Mouse (Mus musculus) neural tube, embryonic 12.5 days (tissue): ENCODE results near the gene Nsfl1c. TPM values are rescaled to one million over a fixed set of nuclear protein-coding genes. Genes with fewer than 3 reads are reported as not detected.
A peak's percentile ranks its signal among the peaks of the same experiment; 100 is the strongest.
"Not testable (repeated sequence)": the region's sequence is repeated elsewhere in the genome, so short reads cannot be mapped to it uniquely, and the experiment has no call there.

Experiments used
- ATAC-seq: fragments of 200-750 bp; cut with Nextera tagmentation; 2 replicates; pipeline ENCODE4 v1.8.0; 2017; ENCODE audit warnings: low read depth, mild to moderate bottlenecking, moderate TSS enrichment, moderate library complexity; ENCODE audit not compliant: low FRiP score
- H3K27ac ChIP-seq: fragments of 300-500 bp; sonication (generic); 2 replicates; pipeline ENCODE4 v1.5.1; 2016
- H3K27me3 ChIP-seq: fragments of 300-500 bp; sonication (generic); replicated peaks from 2 replicates; pipeline ENCODE4 v1.6.1; 2016; ENCODE audit warnings: mild to moderate bottlenecking
- H3K36me3 ChIP-seq: fragments of 300-500 bp; sonication (generic); 2 replicates; pipeline ENCODE4 v1.6.1; 2016; ENCODE audit warnings: mild to moderate bottlenecking
- H3K4me1 ChIP-seq: fragments of 300-500 bp; sonication (generic); 2 replicates; pipeline ENCODE4 v1.6.1; 2016
- H3K4me2 ChIP-seq: fragments of 300-500 bp; sonication (generic); replicated peaks from 2 replicates; pipeline ENCODE4 v1.6.1; 2016; ENCODE audit warnings: mild to moderate bottlenecking
- H3K4me3 ChIP-seq: fragments of 300-500 bp; sonication (generic); 2 replicates; pipeline ENCODE4 v1.5.1; 2016
- H3K9ac ChIP-seq: fragments of 300-500 bp; sonication (generic); 2 replicates; pipeline ENCODE4 v1.6.1; 2016; ENCODE audit warnings: mild to moderate bottlenecking
- H3K9me3 ChIP-seq: fragments of 300-500 bp; sonication (generic); 2 replicates; pipeline ENCODE4 v1.6.1; 2016; ENCODE audit warnings: mild to moderate bottlenecking
- WGBS: fragments of 180-500 bp; shearing (Covaris S2); methylation state at CpG from one replicate; pipeline ENCODE4 v1.1.7; 2016; 5-methylcytosine and 5-hydroxymethylcytosine counted together
- polyA plus RNA-seq: library from polyadenylated mRNA; unstranded; fragments of >200 nt; fragmentation: Nextera tagmentation; extraction: Ambion mirVana; gene quantifications from 2 replicates; pipeline ENCODE4 v1.2.1, GENCODE M21; 2016

The Nsfl1c gene
- 252 and 260 TPM in 2 replicates for polyA plus RNA-seq

DNA sequence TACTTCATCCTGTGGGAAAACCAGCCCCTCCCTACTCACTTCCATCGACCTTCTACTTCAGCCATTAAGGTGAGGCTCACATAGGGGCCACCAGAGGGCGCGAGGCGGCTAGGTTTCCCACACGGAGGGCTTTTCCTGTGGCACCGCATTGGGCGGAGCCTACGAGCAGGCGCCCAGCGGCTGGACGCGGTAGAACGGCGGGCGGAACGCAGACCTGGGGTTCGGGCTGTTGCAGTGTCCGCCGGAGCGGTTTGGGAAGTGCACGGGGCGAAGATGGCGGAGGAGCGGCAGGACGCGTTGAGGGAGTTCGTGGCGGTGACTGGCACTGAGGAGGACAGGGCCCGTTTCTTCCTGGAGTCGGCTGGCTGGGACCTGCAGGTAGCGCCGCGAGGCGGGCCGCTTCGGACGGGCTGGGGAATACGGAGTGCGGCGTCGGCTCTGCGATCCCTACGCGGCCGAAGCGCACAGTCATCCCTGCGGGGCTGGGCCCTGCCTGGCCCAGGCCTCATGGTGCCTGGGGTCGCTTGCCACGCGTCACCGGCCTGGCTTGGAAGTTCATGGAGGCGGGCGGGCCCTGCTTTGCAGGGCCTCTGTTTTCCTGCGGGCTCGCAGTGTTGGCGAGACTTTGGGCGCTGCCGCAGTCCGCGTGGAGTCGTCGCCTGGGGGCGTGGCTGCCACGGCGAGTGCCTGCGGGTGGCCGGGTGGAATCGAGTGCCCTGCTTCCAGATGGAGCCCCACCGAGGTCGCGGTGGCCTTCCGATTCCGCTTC is at the start of gene Nsfl1c:
Gene Nsfl1c, plus strand, starts transcription at position 148 of the 769 bp plus-strand sequence.
- Histone ChIP-seq H3K4me3 (peak within 1 kb of the TSS; percentile 98), H3K36me3 (peaks cover 15% of the 10 kb centered on the region), H3K9me3 (no peaks in the 10 kb centered on the region), H3K4me2 (peak within 1 kb of the TSS; percentile 86), H3K27me3 (no peaks in the 10 kb centered on the region), H3K9ac (peak within 1 kb of the TSS; percentile 93), H3K27ac (no peak within 1 kb of the TSS), H3K4me1 (peaks cover 7% of the 10 kb centered on the region)
- peak; percentile 100 for ATAC-seq
- under 1% methylated on average over 73 of the region's 73 CpGs for WGBS

DNA sequence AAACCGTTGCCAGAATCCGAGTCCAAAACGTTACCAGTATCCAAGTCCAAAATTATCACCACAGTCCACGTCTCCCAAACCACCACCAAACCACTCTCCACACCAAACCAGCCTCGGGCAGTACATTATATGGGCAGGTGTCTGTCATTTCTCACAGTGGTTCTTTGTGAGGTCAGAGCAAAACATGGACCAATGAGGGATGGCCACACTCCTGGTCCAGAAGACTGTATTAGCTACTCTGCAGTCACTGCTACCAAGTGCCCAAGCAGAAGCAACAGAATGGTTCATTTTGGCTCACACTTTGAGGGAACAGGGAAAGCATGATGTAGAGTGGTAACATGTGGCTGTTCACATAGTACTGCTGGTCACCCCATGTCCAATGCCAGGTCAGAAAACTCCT is 17.9 kb upstream of the Nsfl1c start, which contains the start of gene 4921509C19Rik:
Gene 4921509C19Rik, minus strand, starts transcription at position 101 of the 400 bp plus-strand sequence.
- H3K4me1 ChIP-seq, H3K27me3 ChIP-seq, ATAC-seq, H3K9me3 ChIP-seq, H3K27ac ChIP-seq, H3K9ac ChIP-seq, H3K4me3 ChIP-seq, H3K36me3 ChIP-seq, H3K4me2 ChIP-seq: not testable (repeated sequence)
- 88% methylated on average over 5 of the region's 5 CpGs for WGBS

DNA sequence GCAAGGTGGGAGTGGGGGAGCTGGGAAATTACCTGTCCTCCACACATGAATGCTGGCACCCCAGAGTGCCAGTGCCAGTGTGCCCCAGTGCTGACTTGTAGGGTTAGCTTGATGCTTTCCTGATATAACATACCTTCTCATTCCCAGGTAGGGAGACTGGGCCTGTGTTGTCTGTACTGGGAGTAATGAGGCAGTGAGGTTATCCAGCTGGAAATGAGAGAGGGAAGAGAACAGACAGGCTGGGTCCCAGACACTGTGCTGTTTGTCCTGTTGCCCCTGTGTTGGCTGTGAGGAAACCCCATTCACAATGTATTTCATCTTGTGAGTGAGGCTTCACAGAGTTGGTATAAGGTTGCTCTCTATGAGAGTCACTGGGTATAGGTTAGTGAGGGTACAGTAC is 7.5 kb upstream of the Nsfl1c start:
- Histone ChIP-seq H3K27ac (no peak overlapping the region), H3K4me2 (no peak overlapping the region), H3K36me3 (no peaks in the 10 kb centered on the region), H3K9ac (no peak overlapping the region), H3K9me3 (no peaks in the 10 kb centered on the region), H3K27me3 (no peaks in the 10 kb centered on the region), H3K4me3 (no peak overlapping the region), H3K4me1 (no peaks in the 10 kb centered on the region)
- ATAC-seq, result no peak

DNA sequence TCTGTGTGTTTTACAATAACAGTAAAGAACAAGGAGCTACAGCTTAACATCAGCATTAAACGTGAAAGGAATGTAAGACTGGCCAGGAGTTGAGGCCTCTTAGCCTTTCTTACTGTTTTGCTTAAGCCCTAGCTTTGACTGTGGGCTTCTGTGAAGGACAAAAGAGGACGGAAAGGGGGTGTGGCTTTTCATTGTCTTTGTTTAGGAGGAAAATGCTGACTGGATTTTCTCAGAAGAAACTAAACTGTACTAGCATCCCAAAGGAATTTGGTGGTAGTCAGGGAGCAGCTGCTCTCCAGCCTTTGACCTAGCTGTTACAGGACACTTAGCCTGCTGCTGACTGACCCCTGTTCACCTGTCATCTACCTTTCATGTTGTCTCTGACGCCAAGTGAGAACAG is 4.4 kb downstream of the Nsfl1c start:
- Histone ChIP-seq H3K9ac (no peak overlapping the region), H3K4me2 (no peak overlapping the region), H3K27me3 (no peaks in the 10 kb centered on the region), H3K36me3 (peaks cover 45% of the 10 kb centered on the region), H3K4me3 (no peak overlapping the region), H3K9me3 (no peaks in the 10 kb centered on the region), H3K4me1 (peaks cover 7% of the 10 kb centered on the region), H3K27ac (no peak overlapping the region)
- WGBS, result 64% methylated on average over 3 of the region's 3 CpGs
- ATAC-seq, result no peak

DNA sequence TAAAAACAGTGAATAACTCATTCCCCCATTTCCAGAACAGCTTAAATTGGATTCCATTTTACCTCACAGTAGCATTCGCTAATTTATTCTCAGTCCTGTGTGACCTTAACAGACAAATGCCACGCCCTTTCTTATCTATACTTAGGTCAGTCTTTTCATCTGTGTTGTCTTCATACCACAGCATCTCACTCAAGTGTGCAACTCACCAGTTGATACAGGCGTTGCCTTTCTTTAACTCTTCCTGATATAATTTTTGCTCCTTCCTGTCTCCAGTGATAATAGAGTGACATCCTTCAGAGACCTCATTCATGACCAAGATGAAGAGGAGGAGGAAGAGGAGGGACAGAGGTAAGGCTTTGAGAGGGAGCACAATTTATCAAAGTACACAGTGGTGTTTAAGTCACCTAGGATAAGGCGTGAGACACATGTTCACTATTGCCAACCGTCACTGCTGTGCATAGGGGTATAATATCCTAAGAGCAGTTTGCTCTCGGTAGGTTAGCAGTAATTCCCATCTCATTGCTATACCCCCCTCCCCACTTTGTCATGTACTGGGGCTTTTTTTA is 6.5 kb downstream of the Nsfl1c start:
- no peak overlapping the region for H3K4me2 ChIP-seq
- H3K27me3 ChIP-seq, result no peaks in the 10 kb centered on the region
- no peak overlapping the region for H3K9ac ChIP-seq
- H3K4me1 ChIP-seq, result no peaks in the 10 kb centered on the region; the same call in 1 of the 2 replicates
- H3K4me3 ChIP-seq, result no peak overlapping the region
- no peak overlapping the region for H3K27ac ChIP-seq
- 89% methylated on average over 6 of the region's 6 CpGs for WGBS
- H3K9me3 ChIP-seq, result no peaks in the 10 kb centered on the region
- H3K36me3 ChIP-seq, result peaks cover 64% of the 10 kb centered on the region
- ATAC-seq, result no peak

DNA sequence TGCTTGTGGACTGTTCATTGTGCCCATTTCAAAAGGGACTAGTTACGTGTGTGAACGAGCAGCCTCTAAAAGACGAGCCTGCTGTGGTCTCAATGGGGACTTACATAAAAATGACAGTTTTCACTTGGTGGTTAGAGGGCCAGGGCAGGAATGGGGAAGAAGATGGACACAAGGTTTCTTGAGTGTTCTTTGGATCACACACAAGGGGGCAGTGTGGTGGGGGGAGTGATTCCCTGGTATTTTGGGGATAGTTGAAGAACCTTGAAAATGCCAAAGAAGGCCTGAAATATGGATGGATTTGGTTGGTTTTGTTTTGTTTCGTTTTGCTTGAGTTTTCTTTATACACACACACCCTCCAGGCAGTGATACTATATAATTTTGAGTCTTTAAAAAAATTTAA is 10.2 kb downstream of the Nsfl1c start:
- H3K36me3 ChIP-seq, result peaks cover 75% of the 10 kb centered on the region
- no peak overlapping the region for H3K9ac ChIP-seq
- 87% methylated on average over 4 of the region's 4 CpGs for WGBS

DNA sequence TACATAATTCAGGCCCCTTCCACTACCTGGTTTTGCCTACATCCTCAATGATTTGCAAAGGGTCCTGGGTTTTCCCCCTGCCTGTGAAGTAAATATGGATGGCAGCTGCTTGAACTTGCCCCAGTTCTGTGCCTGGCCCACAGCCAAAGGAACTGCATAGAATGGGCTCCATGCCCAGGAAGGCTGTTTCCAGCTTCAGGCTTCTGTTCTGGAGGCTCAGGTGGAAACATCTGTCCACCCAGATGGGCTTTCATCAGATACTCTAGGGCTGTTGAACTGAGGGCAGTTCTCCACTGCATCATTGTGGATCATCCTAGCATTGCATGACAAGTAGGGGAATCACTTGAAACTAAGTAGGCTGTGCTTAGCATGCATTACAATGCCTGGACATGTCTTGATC is 18.2 kb downstream of the Nsfl1c start:
- no peak overlapping the region for H3K4me3 ChIP-seq
- H3K27ac ChIP-seq, result no peak overlapping the region
- H3K27me3 ChIP-seq, result no peaks in the 10 kb centered on the region
- H3K9me3 ChIP-seq, result no peaks in the 10 kb centered on the region
- no peak overlapping the region for H3K4me2 ChIP-seq
- ATAC-seq, result no peak
- H3K4me1 ChIP-seq, result no peaks in the 10 kb centered on the region
- H3K36me3 ChIP-seq, result peaks cover 84% of the 10 kb centered on the region
- H3K9ac ChIP-seq, result no peak overlapping the region

More for the DNA sequence above, 10.2 kb downstream of the Nsfl1c start:
- no peak overlapping the region for H3K4me2 ChIP-seq
- H3K4me1 ChIP-seq, result no peaks in the 10 kb centered on the region
- H3K27ac ChIP-seq, result no peak overlapping the region
- H3K4me3 ChIP-seq, result no peak overlapping the region
- no peaks in the 10 kb centered on the region for H3K27me3 ChIP-seq
- no peak for ATAC-seq
- H3K9me3 ChIP-seq, result no peaks in the 10 kb centered on the region

DNA sequence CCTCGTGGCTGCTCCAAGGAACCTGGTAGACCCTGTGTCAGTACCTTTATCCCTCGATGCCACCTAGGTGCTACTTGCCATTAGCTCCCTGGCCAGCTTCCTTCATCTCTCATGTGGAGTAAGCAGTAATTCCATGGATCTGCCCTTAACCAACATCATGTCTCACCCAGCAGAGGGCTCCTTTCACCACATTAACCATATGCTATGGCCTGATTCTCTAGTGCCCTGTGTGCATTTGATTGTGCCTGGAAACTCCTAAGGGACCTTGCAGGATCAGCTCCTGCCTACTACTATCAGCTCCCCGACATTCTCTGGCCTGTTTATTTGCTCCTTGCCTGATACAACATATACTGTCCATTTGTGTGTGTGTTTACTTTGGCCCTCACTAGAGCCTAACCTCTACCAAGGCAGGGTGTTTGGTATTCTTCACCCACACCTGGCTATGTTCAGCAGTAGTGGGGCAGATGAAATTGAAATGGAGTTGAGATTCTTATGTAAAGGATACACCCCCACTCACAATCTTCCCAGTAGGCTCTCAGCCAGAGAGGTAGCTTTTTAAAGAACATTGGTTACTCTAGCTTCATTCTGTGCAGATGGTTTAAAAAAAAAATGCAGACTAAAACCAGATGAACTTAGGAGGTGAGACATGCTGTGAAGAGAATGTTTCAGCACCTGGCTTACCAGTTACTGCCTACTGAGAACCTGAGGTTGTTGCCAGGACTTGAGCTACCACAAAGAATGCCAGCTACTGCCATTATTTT is 19.7 kb downstream of the Nsfl1c start:
- no peaks in the 10 kb centered on the region for H3K9me3 ChIP-seq
- H3K36me3 ChIP-seq, result peaks cover 78% of the 10 kb centered on the region

DNA sequence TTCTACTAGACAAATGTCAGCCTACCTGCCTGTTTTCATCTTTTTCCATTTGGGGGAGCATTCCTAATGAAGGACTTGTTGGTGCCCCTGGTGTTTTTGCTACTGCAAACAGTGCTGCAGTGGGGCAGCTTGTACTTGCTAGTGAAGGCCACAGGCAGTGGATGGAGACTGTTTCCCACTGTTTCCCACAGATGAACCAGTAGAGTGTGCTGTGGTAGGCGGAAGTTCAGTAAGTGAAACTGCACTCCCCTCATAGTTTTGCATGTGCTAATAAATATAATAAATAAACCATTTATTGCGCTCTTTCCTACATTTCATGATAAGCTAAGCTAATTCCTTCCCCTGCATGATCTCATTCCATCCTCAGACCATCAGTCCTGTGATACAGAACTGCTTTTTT is 25.0 kb downstream of the Nsfl1c start:
- ATAC-seq, result no peak
- WGBS, result 95% methylated on average over 2 of the region's 2 CpGs
- no peak overlapping the region for H3K4me3 ChIP-seq

More for the DNA sequence above, 19.7 kb downstream of the Nsfl1c start:
- no peak overlapping the region for H3K4me3 ChIP-seq
- H3K9ac ChIP-seq, result no peak overlapping the region
- WGBS, result 86% methylated on average over 3 of the region's 3 CpGs
- H3K27me3 ChIP-seq, result no peaks in the 10 kb centered on the region
- no peak for ATAC-seq
- no peak overlapping the region for H3K27ac ChIP-seq
- no peak overlapping the region for H3K4me2 ChIP-seq
- no peaks in the 10 kb centered on the region for H3K4me1 ChIP-seq

DNA sequence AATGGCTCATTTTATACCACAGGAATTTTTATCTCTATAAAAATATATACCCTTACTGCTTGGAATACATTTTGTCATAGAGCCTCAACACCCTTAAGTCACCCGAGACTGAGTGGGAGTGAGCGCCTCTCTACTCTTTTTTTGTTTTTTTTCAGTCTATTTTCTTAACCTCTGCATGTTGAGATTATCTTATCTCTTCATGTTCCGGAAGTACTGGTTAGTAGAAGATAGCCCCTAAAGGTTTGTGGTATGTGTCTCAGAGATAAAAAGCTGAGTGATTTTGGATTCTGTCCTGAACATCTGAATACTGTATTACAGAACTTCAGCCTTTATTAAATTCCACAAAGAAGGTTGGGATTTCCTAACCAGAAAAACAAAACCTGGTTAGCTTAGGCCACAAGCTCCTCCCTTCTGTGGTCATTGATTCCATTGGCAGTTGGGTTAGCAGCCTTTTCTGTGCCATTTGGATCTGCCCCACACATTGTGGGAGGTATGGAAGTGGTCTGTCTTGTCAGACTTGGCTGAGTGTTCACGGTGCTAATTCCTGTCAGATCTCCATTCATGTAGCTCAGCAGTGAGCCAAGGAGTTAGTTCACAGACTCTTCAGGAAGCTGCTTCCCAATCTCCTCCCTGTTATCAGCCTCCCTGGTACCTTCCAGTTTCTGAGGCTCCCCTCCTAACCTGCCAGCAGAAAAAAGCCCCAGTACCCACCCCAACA is 30.5 kb downstream of the Nsfl1c start:
- no peak overlapping the region for H3K27ac ChIP-seq
- H3K4me3 ChIP-seq, result no peak overlapping the region
- no peak overlapping the region for H3K9ac ChIP-seq
- H3K27me3 ChIP-seq, result no peaks in the 10 kb centered on the region
- ATAC-seq, result no peak
- H3K9me3 ChIP-seq, result no peaks in the 10 kb centered on the region
- no peaks in the 10 kb centered on the region for H3K4me1 ChIP-seq
- H3K4me2 ChIP-seq, result no peak overlapping the region
- peaks cover 15% of the 10 kb centered on the region for H3K36me3 ChIP-seq
- WGBS, result 79% methylated on average over 4 of the region's 4 CpGs

More for the DNA sequence above, 25.0 kb downstream of the Nsfl1c start:
- Histone ChIP-seq H3K27ac (no peak overlapping the region), H3K9ac (no peak overlapping the region), H3K36me3 (peaks cover 46% of the 10 kb centered on the region), H3K4me1 (no peaks in the 10 kb centered on the region), H3K9me3 (no peaks in the 10 kb centered on the region), H3K27me3 (no peaks in the 10 kb centered on the region), H3K4me2 (no peak overlapping the region)

DNA sequence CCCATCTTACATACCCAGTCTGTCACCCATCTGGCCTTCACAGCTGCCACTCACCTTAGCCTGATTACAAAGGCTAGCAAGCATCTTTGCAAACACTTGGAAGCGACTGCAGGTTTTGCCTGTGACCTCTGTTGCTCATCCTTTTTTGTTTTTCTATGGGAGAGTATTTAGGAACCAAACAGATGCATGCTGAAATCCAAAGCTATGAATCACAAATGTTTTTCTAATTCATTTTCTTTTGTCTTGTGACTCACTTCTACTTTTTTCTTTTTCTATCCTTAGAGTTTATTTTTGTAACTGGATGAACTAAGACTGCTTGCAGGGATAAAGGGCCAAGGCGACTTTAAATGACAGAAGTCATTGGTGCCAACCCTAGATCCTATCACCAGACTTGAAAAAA is 31.5 kb downstream of the Nsfl1c start:
- Histone ChIP-seq H3K4me2 (no peak overlapping the region), H3K27ac (no peak overlapping the region), H3K9ac (no peak overlapping the region), H3K27me3 (no peaks in the 10 kb centered on the region), H3K4me3 (no peak overlapping the region), H3K9me3 (no peaks in the 10 kb centered on the region), H3K36me3 (peaks cover 9% of the 10 kb centered on the region), H3K4me1 (no peaks in the 10 kb centered on the region)
- no peak for ATAC-seq
- WGBS, result 74% methylated on average over 2 of the region's 2 CpGs

DNA sequence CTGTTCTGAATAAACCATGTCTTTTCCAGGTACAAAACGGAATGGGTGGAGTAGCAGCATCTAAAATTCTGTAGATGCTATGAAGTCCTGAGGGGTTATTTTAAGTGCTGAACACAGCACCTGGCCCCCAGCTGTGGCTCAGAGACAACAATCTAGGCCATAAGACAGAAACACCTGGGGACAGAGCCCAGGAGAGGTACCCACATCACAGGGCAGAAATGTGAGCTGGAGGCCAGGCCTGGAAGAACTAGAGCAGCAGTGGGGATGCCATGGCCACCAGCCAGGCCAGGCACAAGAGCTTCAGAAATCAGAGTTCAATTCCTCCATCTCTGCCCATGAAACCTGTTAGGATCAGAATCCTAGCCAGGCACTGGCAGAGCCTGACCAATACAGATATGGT is 34.1 kb downstream of the Nsfl1c start:
- no peaks in the 10 kb centered on the region for H3K9me3 ChIP-seq
- no peak overlapping the region for H3K4me3 ChIP-seq
- H3K4me1 ChIP-seq, result no peaks in the 10 kb centered on the region
- H3K27me3 ChIP-seq, result no peaks in the 10 kb centered on the region
- 84% methylated on average over 1 of the region's 1 CpGs for WGBS
- no peak overlapping the region for H3K4me2 ChIP-seq
- no peaks in the 10 kb centered on the region; the same call in 1 of the 2 replicates for H3K36me3 ChIP-seq
- H3K9ac ChIP-seq, result no peak overlapping the region
- H3K27ac ChIP-seq, result no peak overlapping the region
- no peak for ATAC-seq
